Mouse (Mus musculus) large intestine, adult 2 months (tissue): ENCODE measurements at regions not wholly inside any gene's neighbourhood (a gene's known extent, or its start where the extent isn't known, plus 50 kb on each side); places are given as distances from the start of the nearest gene placed in this dataset.

Source experiments
- DNase-seq: peaks from one replicate; pipeline ENCODE4 v3.0.0-alpha.2; 2012; ENCODE audit warnings: low read depth, low spot score
- WGBS: fragments of 180-500 bp; shearing (Covaris S2); methylation state at CpG from one replicate; pipeline ENCODE4 v1.1.7; 2018; 5-methylcytosine and 5-hydroxymethylcytosine counted together

GRCm38 (mm10) chrX:169554359-169554758, 130.6 kb upstream of the Mid1 start:
- WGBS = 21% methylated on average over 1 of the region's 1 CpGs
- DNase-seq = no peak

GRCm38 (mm10) chrX:169552851-169553250, 132.1 kb upstream of the Mid1 start:
- WGBS = 82% methylated on average over 1 of the region's 1 CpGs

GRCm38 (mm10) chrX:169544037-169544436, 141.0 kb upstream of the Mid1 start:
- DNase-seq = no peak
- 68% methylated on average over 3 of the region's 3 CpGs for WGBS

More at GRCm38 (mm10) chrX:169552851-169553250, 132.1 kb upstream of the Mid1 start:
- no peak for DNase-seq

GRCm38 (mm10) chrX:169508229-169508628, 176.8 kb upstream of the Mid1 start:
- no peak for DNase-seq

GRCm38 (mm10) chrX:169493577-169493976, 173.4 kb upstream of the Hccs start:
- 5% methylated on average over 1 of the region's 1 CpGs for WGBS
- no peak for DNase-seq

- WGBS = 59% methylated on average over 2 of the region's 2 CpGs
- DNase-seq = no peak
Measured at GRCm38 (mm10) chrX:169473518-169473917, 153.3 kb upstream of the Hccs start.

- 49% methylated on average over 2 of the region's 2 CpGs for WGBS
- DNase-seq = no peak
Measured at GRCm38 (mm10) chrX:169470715-169471114, 150.5 kb upstream of the Hccs start.

GRCm38 (mm10) chrX:169450159-169450558, 130.0 kb upstream of the Hccs start:
- WGBS = 69% methylated on average over 3 of the region's 3 CpGs
- DNase-seq = no peak

GRCm38 (mm10) chrX:169439546-169439945, 119.4 kb upstream of the Hccs start:
- DNase-seq = no peak

- DNase-seq = peak; percentile 3
- WGBS = 59% methylated on average over 1 of the region's 1 CpGs
Measured at GRCm38 (mm10) chrX:169438626-169439025, 118.5 kb upstream of the Hccs start.

GRCm38 (mm10) chrX:169433903-169434302, 113.7 kb upstream of the Hccs start:
- 87% methylated on average over 1 of the region's 1 CpGs for WGBS
- DNase-seq = no peak

GRCm38 (mm10) chrX:169396825-169397224, 76.7 kb upstream of the Hccs start:
- WGBS = 75% methylated on average over 2 of the region's 2 CpGs
- DNase-seq = no peak

GRCm38 (mm10) chrX:169386640-169387039, 66.5 kb upstream of the Hccs start:
- DNase-seq = no peak
